Mouse (Mus musculus): ENCODE measurements around the gene Nfkb1. TPM values are rescaled to one million over a fixed set of nuclear protein-coding genes. Genes with fewer than 3 reads are reported as not detected.

Nfkb1 gene
- total RNA-seq, 2 experiments from 2014 or later: 112 to 117 TPM

DNA sequence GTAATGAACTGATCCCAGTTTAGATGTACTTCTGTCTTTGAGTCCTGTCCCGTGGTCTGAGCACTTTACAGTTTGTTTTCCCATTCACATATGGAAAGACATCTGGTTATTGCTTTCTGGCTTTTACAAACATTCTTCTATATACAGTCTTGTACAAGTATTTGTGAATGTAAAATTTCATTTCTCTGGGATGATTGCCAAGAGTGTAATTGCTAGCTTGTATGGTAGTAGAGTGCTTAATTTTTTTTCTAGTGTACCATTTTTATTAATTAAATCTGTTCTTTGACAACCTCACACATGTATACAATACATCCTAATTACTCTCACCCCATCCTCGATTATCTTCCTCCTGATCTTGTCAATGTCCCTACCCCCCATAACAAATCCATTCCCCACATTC lies 12.0 kb upstream of the Nfkb1 start:
- ATAC-seq (replicated peaks; ENCODE audit: poor library complexity, severe bottlenecking): no peak

DNA sequence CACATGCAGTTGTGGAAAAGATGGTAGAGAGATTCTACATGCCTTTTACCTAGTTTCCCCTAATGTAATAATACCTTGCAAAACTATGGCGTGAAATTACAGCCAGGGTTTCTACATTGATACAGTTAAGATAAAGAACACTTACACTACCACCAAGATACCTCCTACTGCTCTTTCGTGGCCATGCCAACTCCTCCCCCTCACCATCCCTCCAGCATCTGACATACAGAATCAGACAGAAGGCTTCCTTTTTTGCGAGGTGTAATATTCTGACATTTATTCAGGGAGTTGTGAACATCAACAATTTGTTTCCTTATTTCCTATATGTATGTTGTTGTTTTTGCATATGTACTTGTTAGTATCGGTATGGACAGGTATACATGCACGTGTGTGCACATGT lies 11.3 kb upstream of the Nfkb1 start:
- ATAC-seq (replicated peaks; ENCODE audit: poor library complexity, severe bottlenecking): no peak

DNA sequence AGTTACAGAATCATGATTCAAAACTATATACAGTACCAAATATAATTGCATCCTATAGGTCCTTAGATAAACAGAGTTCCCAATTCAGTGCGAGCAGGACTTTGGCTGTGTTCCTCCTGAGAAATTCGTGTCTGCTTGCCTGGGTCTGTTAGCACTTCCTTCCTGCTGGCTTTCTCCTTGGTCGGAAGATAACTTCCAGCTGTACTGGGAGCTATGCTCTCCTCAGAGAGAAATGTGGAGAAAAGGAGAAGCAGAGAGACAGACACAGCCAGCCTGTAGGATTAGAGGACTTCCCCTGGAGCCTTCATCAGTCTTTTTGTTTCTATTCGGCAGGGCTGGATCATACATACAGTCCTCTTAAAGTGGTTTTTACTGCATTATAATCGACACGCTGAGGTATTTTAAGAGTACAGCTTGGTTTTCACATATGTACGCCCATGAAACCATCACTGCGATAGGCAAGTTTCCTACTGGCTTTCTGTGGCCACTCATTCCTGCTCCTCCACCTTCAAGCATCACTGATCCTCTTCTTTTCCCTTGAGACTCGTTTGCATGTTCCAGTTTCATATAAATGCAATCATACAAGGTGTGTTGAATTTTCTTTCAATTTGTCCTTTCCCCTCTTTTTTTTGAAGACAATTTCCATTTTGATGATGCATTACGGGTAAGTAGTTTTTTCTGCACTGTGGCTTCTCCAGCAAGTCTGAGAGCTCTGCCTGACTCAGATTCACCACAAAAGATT lies 8.3 kb upstream of the Nfkb1 start:
- ATAC-seq (replicated peaks; ENCODE audit: poor library complexity, severe bottlenecking): peak; percentile 81

DNA sequence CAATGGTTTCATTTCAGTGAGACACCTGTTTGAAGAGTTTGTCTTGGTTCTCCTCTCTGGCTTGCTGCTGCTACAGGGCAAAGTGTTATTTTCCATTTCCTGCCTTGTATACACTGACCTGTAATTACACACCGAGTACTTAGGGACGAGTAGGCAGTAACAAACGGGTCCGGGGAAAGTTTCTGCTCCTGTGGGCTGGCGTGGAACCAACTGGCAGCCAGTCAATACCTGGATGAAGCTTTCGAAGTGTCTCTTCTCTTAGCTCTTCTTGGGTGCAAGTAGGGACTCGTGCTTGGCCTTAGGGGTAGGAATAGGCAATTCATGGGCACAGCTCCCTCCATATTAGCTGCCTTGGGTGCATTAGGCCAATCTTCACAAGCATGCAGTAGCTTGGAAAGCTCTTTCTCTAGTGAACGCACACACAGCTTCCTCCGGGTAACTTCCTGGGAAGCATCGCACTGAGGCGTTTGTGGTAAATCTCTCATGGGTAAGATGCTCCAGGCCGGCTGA lies 7.2 kb upstream of the Nfkb1 start:
- ATAC-seq (replicated peaks; ENCODE audit: poor library complexity, severe bottlenecking): no peak

DNA sequence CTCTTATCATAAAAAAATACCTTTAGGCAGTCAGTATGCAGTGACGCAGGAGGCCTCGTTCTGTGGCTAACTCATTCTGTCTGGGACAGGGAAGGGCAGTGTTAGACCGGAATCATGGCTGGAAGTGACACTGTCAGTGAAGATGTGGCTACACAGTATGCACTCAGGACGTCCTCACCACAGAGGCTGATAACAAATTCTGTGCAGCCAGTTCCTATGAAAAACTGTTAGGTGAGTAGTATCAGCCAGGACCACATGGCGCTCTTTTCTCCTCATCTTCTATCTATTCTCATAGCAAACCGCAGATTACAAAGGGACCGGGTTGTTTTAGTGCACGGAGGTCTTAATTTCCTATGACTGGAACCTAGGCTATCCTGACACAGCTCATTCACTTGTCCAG lies 4.9 kb upstream of the Nfkb1 start:
- no peak for ATAC-seq (replicated peaks; ENCODE audit: poor library complexity, severe bottlenecking)

DNA sequence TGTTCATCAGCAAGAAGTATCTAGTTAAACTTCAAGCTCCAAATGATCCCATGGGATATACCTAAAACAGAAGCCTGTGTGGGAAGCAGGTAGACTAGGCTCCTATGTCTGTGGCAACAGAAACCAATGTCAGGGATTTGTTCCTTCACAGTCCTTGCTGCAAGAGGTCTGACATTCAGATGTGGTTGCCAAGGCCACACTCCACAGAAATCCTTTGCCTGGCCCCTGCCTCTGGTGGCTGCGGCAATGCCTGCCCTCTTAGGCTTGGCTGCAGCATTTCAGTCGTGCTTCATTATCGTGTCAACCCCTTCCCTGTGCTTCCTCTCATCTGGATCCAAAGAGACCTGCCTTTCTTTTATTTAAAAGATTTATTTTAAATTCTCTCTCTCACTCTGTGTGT lies 1.7 kb upstream of the Nfkb1 start:
- peak; percentile 23; the same call in 1 of the 2 replicates for ATAC-seq (replicated peaks; ENCODE audit: poor library complexity, severe bottlenecking)

DNA sequence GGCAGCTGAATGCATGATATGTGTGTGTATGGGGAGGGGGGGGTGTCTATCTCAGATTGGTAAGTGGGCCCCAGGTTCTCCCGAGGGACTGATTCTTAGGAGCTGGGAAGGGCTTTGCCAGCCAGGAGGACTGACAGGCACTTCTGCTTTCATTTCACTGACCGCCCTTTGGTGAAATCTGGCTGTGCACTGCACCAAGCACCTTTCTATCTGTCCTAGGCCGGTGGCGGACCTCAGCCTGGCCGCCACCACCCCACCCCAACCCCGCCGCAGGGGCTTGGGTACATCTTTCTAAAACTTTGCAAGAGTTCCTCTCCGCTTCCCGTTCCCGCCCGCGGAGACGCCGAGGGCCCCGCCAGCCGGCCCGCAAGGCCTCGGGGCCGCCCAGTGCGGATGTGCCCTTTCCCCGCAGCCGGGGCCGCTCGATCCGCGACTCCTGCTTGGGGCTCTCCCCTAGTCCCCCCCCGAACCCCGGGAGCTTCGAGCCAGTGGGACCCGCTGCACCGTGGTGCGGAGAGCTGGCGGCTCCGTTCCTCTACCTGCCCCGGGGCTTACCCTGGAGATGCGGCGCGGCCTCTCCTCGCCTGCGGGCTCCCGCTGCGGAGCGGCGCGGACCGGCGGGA lies 668 bp downstream of the Nfkb1 start:
- ATAC-seq (replicated peaks; ENCODE audit: poor library complexity, severe bottlenecking): peak; percentile 31

DNA sequence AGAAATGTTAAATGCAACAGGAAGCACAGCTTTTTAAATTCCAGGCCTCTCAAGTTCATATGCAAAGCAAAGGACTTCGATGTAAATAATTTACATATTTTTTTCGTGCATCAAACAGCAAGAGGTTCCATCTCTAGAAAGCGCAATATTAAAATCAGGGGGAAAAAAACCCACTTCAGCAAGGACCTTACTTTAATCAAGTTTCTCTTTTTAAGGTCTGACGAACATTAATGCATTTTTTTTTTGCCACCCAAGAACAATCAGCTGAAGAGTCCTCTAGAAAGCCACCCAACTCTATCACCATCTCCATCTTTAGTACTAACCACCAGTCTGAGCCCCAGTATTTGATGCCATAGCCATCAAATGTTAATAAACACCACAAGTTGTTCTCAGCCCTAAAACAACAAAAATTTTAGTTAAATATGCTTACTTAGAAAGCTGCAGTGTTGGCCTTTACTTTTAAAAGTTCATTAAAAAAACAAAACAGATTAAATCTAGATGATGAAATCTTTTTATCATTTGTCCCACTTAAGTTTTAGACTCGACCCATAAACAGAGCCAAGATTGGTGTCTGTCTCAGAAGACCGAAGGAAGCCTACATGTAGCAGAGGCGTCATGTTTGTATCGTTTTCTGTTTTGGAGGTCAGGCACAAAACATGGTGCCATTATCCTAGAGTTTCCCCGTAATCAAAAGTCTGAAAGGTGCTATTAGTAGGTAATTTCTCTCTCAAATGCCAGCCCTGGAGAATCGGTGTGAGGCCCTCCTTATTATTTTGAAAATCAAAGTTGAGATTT lies 1.4 kb downstream of the Nfkb1 start:
- no peak for ATAC-seq (replicated peaks; ENCODE audit: poor library complexity, severe bottlenecking)

DNA sequence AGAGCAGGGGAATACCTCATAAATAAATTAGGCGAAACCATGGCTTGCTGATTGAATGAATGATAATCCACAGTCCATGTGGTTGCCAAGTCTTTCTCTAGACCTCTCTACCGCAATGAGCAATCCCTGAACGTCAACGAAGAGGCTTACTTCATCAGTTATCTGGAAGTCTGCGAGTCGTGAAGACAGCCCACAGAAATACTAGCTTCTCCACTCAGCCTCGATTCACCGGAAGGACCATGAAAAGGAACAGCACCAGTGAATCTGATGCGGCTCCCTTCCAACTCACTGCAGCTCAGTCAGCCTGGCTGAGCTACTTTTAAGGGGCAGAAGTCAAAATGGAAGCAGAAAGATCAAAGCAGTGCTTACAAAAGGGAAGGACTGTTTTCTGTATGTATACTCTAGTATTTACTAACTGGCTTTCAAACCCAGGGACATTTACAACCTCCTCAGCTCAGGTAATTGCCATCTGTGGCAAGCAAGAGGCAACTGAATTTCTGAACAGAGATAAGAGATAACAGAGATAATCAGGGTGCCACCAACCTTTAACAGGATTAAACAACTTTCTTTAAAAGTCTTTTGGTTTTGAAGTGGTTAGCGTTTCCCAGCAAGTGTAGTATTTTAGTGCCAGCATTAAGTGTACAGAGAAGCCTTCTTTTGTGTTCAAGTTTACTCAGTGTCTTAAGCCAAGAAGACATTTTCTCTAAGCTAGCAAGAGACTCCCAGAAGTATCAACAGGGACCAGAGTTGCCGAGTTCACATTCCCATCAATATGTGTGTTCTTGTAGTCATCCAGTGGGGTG lies 2.2 kb downstream of the Nfkb1 start:
- peak; percentile 21 for ATAC-seq (replicated peaks; ENCODE audit: poor library complexity, severe bottlenecking)

DNA sequence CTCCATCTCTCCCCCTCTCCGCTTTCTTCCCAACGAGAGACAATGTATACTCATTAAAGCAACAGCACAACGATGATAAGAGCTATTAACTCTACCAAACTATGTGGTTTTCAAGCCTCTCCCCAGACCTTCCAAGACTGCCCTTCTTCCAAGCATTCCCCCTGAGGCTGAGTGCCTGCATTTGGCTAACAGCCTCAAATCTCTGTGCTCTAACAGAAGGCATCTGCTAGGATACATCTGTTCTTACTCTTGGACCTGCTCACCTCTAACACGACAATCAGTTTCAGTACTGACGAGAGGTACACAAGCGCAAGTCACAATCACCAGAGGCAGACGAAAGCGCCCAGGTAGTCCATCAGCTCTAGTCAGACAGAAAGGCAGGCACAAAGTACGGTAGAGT lies 3.4 kb downstream of the Nfkb1 start:
- ATAC-seq (replicated peaks; ENCODE audit: poor library complexity, severe bottlenecking): no peak

DNA sequence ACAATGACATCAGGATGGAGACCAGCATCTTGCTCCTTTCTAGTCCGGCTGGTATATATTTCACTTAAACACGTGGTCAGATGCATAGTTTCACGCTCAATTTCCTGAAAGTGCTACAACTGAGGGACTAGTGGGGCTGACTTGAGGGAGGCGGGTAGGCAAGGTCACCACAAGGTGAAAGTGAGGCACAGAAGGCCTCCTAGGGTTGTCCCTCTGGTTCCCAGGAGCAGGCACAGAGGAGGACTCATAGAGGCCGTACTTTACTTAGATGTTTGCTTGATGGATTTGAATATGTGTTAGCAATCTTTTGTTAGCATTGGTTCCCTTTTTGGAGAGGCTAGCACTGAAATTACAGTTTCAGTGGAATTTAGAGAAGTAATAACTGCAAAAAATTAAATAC lies 4.9 kb downstream of the Nfkb1 start:
- ATAC-seq (replicated peaks; ENCODE audit: poor library complexity, severe bottlenecking): peak; percentile 34

DNA sequence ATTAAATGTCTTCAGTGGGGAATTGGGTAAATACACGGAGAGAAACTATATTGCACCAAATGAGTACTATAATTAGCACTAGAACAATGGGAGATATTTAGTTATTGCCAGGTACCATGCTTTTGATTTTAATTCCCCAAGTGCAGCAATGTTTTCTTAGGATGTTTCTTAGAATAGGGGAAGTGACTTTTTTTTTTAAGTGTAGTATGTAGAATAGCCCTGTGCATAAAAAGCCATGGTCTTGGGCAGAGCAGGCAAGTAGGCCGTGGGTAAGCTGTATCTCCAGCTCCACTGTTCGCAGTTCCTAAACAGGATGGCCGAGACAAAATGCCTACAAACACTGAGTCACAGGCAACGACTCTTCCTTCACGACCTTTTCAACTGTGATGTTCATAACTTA lies 8.1 kb downstream of the Nfkb1 start:
- ATAC-seq (replicated peaks; ENCODE audit: poor library complexity, severe bottlenecking): peak; percentile 41

DNA sequence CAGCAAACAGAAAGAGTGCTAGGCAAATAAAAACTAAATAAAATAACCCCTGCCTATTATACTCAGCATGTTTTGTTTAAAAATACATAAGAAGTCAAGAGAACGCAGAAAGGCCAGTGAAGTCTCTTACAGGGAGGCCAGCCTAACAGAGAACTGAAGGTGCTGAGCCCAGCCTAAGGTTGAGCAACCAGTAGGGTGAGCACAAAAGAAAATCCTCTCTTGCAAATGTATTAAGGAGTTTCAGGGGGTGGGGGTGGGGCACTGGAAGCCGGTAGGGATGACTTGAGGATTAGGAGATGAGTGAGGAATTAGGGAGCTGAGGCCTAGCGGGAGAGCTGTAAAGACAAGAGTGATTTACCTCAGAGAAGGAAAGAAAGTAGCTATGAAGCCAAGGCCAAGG lies 9.1 kb downstream of the Nfkb1 start:
- ATAC-seq (replicated peaks; ENCODE audit: poor library complexity, severe bottlenecking): no peak

DNA sequence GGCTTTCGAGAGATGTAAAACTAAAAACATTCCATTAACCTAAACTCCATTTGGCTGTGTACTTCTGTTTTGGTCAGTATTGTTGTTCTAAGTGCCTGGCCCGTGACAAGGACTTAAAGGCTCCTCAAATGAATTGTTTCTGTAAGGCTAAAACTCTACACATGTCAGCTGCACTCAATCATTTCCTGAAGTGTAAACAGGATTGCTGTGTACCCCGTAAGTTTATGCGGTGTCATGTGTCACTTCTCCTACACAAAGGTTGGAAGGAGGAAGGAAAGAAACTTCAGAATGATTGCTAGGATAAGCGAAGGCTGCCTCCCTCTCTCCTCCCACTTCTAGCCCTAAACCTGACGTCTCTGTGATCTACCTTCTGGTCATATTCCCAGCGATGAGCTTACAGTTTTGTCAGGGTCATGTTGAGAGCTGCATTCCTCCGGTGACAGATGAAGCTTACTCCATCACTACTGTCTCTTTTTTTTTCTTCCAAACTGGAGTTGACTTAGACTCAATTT lies 10.0 kb downstream of the Nfkb1 start:
- peak; percentile 43 for ATAC-seq (replicated peaks; ENCODE audit: poor library complexity, severe bottlenecking)

DNA sequence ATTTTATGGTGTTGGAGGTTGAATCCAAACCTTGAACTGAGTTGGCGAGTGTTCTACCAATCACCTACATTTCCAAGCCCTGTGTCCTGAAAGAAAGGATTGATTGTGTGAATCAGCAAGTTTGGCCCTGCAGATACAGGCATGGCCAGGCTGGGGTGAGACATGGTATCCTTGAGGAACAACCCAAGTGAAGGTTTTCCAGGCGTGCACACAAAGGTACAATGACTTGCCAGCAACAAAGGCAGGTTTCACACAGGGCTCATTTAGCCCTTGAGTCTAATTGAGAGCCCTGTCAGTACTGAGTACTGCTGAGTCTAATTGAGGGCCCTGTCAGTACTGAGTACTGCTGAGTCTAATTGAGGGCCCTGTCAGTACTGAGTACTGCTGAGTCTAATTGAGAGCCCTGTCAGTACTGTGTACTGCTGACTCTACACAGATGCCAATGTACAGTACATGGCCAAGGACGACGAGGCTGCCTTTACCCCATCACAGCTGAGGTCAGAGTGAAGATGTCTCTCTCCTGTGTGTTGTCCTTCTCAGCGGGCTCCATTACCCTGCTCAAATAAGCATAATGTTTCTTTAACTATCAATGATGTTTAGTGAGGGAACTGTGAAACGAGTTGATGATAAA lies 11.0 kb downstream of the Nfkb1 start:
- ATAC-seq (replicated peaks; ENCODE audit: poor library complexity, severe bottlenecking): no peak

DNA sequence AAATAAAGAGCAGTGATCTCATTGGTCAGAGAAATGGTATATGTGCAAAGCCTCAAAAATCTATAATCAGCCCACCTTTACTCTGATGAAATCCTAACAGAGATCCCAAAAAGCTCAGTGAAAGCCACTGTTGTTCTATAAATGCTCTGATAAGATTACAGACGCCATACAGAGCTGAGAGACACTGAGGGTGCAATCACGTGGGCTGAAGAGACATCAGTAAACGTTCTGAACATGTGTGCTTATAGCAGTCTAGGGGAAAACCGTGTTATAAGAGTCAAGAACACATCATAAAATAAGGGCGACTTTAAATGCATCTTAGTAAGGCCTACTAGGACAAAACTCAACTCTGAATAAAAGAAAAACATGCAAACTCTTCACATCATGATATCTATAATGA lies 14.3 kb downstream of the Nfkb1 start:
- no peak for ATAC-seq (replicated peaks; ENCODE audit: poor library complexity, severe bottlenecking)

DNA sequence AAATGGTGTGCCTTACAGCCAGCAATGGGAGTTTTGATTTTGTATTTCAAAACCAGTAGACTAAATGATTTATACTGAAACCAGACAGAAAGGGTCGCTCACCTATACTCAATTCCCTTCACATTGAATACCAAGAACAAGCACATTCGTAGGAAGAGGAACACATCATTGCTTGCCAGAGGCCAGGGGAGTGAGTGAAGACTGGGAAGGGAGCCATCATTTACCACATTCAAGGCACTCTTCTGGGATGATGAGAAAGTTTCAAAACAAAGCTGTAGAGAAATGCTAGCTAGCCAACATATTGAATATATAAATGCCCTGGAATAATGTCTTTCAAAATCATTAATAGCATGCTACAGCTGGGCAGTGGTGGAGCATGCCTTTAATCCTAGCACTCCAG lies 15.0 kb downstream of the Nfkb1 start:
- ATAC-seq (replicated peaks; ENCODE audit: poor library complexity, severe bottlenecking): no peak

DNA sequence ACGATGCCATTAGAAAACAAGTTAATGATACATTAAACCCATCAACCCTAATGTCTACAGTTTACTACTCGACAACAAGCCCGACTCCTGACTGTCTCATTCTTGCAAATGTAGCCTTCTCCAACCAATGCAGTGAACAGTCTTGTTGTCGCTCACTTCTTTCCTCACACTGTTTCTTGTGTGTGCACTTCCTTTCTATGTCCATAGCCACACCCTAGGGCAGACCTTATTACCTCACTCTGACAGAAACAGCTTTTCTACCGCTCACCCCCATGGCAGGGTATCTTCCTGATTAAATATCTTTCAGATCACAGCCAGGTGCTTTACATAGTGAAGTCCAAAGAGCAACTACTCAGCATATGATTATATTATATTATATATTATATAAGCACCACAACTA lies 15.9 kb downstream of the Nfkb1 start:
- ATAC-seq (replicated peaks; ENCODE audit: poor library complexity, severe bottlenecking): peak; percentile 61

DNA sequence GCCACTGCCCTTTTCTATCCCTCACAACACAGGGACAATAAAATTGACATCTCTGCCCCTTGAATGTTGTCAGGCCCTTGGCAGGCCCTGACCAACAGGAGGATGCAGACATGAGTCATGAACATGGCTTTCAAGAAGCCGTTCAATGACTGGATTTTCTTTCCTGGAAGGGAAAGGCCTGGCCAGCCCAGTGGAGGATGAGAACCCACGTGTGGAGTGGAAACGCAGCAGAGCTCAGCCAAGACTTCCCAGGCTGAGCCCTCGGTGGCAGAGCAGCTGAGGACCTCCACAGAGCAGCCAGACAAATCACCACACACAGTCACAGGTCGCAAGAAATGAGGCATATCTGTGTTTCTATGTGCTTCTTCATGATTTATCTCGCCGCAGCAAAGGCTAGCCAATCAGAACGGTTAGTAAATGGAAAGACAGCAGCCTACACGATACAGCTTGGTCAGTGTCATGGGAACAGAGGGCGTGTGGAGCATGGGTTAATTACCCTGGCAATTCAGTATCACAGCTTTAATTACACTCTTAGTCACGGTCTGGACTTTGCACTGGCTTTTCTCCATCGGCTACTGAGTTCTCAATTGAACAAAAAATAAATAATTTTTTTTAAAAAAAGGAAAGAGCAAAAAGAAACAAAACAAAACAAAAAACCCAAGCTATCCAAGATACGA lies 16.5 kb downstream of the Nfkb1 start:
- no peak for ATAC-seq (replicated peaks; ENCODE audit: poor library complexity, severe bottlenecking)

All from granulocyte monocyte progenitor cell, adult 5-6 weeks (primary cell).